Mouse (Mus musculus): ENCODE results near the gene Wnt5a. TPM values are rescaled to one million over a fixed set of nuclear protein-coding genes. Genes with fewer than 3 reads are reported as not detected.

The Wnt5a gene
- total RNA-seq (2023): not detected

DNA sequence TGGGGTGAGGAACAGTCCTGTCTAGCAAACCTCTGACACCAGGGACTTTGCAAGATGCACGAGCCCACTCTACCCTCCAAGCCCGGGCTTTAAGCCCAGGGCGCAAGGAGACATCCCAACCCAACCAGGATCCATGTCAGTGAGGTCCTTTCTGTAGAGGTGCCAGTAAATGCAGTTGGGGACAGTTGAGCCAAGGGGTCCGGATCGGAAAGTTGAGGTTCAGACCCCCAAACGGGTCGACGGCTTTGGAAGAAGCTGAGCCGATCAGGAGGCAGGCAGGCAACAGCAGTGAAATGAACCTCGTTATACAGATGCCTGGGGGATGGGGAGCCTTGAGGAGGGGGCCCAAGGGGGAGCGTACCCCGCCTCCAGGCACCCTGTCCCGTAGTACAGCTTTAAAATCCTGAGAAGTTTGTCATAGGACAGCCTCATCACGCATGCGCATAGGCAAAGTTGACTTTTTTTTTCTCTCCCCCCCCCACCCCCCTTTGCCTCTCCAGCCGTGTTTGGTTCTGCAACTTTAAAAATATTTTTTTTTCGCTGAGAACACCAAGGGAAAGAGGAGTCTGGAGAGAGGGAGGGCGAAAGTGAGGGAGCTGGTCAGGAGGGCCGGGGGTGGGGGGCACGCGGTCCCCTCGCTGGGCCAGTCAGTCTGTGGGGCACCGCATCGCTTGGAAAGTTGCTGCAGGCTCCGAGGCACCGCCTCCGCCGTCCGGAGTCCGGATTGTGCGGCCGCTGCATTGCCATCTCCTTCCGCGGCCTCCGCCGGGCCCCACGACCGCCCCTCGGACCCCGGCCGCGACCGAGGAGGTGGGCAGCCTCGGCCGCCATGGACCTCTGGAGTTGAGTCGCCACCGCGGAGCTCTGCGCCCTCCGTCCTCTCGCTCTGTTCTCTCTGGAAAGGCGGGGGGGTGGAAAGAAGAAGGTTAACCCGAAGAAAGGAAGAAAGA, at the start of gene Wnt5a:
Gene Wnt5a (plus strand): TSS at position 650 of the 950 bp plus-strand sequence.

